Mouse (Mus musculus) megakaryocyte, embryonic 14.5 days (primary cell): ENCODE results near the gene Kctd21. TPM values are rescaled to one million over a fixed set of nuclear protein-coding genes. Genes with fewer than 3 reads are reported as not detected.

Experiments used
- H3K27me3 ChIP-seq: replicated peaks from 2 replicates; pipeline ENCODE3; 2012; ENCODE audit warnings: inconsistent platforms
- H3K36me3 ChIP-seq: replicated peaks from 2 replicates; pipeline ENCODE3; 2012; ENCODE audit warnings: low read length, inconsistent platforms, mixed read lengths
- H3K4me1 ChIP-seq: 2 replicates; pipeline ENCODE4 v1.6.1; 2012; ENCODE audit warnings: inconsistent platforms
- H3K4me3 ChIP-seq: replicated peaks from 2 replicates; pipeline ENCODE3; 2012; ENCODE audit warnings: moderate library complexity, mild to moderate bottlenecking, inconsistent platforms
- H3K9me3 ChIP-seq: 2 replicates; pipeline ENCODE4 v1.6.1; 2012; ENCODE audit warnings: inconsistent platforms
- FLI1 ChIP-seq: IDR thresholded peaks from 2 replicates; pipeline ENCODE4 v1.6.1; 2012; ENCODE audit warnings: low read length, inconsistent platforms, mixed read lengths
- GATA1 ChIP-seq: IDR thresholded peaks from 3 replicates; pipeline ENCODE4 v1.6.1; 2012; ENCODE audit warnings: mixed read lengths, low read length, inconsistent platforms, borderline replicate concordance
- polyA plus RNA-seq: library from polyadenylated mRNA; stranded (reverse); fragments of >175 nt; gene quantifications from 2 replicates; pipeline ENCODE4 v1.2.3, GENCODE M21; 2012; ENCODE audit warnings: low replicate concordance; ENCODE audit not compliant: insufficient read depth

The Kctd21 gene
- polyA plus RNA-seq, 1 experiment = 0.70 TPM

DNA sequence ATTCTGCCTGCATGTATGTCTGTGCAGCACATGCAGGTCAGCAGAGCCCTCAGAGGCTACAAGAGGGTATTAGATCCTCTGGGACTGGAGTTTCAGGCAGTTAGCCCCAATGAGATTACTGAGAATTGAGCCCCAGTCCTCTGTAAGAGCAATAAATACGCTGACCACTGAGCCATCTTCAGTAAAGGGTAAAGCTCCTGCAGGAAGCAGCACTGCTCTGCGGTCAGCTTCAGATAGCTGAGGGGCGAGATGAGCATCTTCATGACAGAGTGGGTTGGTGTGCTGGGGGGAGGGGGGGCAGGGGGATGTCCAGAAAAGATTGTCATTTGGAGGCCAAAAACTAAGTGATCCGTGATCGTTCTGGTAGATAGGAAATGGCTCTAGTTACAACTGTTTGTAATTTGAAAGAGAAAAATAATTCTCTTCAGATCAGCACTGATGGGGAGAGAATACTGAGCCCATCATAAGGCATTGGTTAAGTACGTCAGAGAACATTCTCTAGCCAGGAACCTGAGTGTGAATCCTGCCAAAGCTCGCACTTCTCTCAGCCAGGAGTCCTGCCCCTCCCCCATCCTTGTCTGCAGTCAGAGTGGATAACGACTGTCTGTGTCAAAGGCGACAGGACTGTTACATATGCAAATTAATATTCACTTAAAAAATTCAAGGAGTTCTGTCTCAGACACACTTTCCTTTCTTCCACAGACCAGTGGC lies 14.1 kb downstream of the Kctd21 start:
- TF ChIP-seq FLI1 (no peak), GATA1 (no peak)

GRCm38 (mm10) chr7:97346822-97347166 lies 14.7 kb downstream of the Kctd21 start:
- peaks cover 36% of the 10 kb centered on the region for H3K27me3 ChIP-seq

More for the DNA sequence above, 14.1 kb downstream of the Kctd21 start:
- no peaks in the 10 kb centered on the region for H3K9me3 ChIP-seq
- H3K27me3 ChIP-seq = peaks cover 34% of the 10 kb centered on the region
- peaks cover 26% of the 10 kb centered on the region for H3K4me1 ChIP-seq
- no peak overlapping the region for H3K4me3 ChIP-seq
- peaks cover 24% of the 10 kb centered on the region for H3K36me3 ChIP-seq

DNA sequence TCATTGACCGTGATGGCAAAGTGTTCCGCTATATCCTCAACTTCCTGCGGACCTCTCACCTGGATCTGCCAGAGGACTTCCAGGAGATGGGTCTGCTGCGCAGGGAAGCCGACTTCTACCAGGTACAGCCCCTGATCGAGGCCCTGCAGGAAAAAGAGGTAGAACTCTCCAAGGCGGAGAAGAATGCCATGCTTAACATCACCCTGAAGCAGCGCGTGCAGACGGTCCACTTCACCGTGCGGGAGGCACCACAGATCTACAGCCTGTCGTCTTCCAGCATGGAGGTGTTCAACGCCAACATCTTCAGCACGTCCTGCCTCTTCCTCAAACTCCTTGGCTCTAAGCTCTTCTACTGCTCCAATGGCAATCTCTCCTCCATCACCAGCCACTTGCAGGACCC lies 15.3 kb downstream of the Kctd21 start:
- H3K36me3 ChIP-seq = peaks cover 24% of the 10 kb centered on the region
- TF ChIP-seq GATA1 = no peak
- no peak for TF ChIP-seq FLI1
- peaks cover 33% of the 10 kb centered on the region for H3K4me1 ChIP-seq
- no peaks in the 10 kb centered on the region for H3K9me3 ChIP-seq
- H3K27me3 ChIP-seq = peaks cover 36% of the 10 kb centered on the region
- peak overlapping the region; percentile 24 for H3K4me3 ChIP-seq

More at GRCm38 (mm10) chr7:97346822-97347166, 14.7 kb downstream of the Kctd21 start:
- H3K9me3 ChIP-seq = no peaks in the 10 kb centered on the region
- H3K4me1 ChIP-seq = peaks cover 27% of the 10 kb centered on the region
- H3K36me3 ChIP-seq = peaks cover 24% of the 10 kb centered on the region
- no peak overlapping the region for H3K4me3 ChIP-seq
- TF ChIP-seq GATA1 = no peak
- no peak for TF ChIP-seq FLI1

- Histone ChIP-seq H3K4me3 (no peak overlapping the region), H3K9me3 (no peaks in the 10 kb centered on the region; the same call in 1 of the 2 replicates), H3K4me1 (peaks cover 34% of the 10 kb centered on the region), H3K36me3 (peaks cover 24% of the 10 kb centered on the region), H3K27me3 (peaks cover 36% of the 10 kb centered on the region)
- TF ChIP-seq FLI1 = no peak
Observed at GRCm38 (mm10) chr7:97348318-97348717, 16.2 kb downstream of the Kctd21 start.

DNA sequence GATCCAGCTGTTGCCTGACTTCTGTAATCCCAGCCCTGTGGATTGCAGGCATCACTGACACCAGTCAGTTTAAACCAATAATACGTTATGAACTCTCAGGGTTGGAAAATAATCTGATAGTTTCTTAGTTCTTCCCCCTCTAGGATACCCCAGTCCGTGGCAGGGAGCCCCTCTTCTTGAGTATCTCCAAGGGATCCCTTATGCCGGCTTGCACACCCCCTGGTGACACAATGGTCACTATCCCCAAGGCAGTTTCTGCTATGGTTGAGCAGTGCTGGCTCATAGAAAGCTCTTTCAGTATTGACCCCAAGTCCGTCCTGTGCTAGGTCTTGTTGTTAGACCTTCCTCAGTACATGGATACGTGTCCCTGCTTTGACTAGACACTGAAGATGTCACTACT lies 16.7 kb downstream of the Kctd21 start:
- Histone ChIP-seq H3K4me3 (no peak overlapping the region), H3K27me3 (peaks cover 36% of the 10 kb centered on the region), H3K9me3 (no peaks in the 10 kb centered on the region; the same call in 1 of the 2 replicates), H3K4me1 (peaks cover 36% of the 10 kb centered on the region), H3K36me3 (peaks cover 24% of the 10 kb centered on the region)
- TF ChIP-seq GATA1 (no peak), FLI1 (no peak)

DNA sequence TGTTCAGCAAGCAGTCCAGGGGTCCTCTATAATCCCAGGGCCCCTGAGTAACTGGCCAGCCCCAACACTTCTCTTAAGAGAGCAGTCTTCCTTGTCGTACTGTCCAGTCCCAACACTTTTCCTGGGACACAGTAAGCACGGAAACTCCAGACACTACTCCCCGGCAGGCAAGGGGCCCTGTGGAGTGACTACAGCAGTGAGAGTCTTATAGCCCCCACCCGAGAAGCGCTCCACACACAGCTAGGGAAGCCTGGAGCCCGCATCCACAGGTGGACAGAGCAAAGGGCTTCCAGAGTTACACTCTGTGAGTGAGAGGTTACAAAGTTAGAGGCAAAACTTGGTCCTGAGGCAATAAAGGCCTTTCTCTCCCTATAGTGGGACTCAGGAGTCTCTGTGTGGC lies 17.3 kb downstream of the Kctd21 start:
- H3K36me3 ChIP-seq = peaks cover 24% of the 10 kb centered on the region
- no peaks in the 10 kb centered on the region; the same call in 1 of the 2 replicates for H3K9me3 ChIP-seq
- no peak overlapping the region for H3K4me3 ChIP-seq

GRCm38 (mm10) chr7:97350891-97351290 lies 18.8 kb downstream of the Kctd21 start:
- TF ChIP-seq FLI1 (no peak), GATA1 (no peak)
- peaks cover 30% of the 10 kb centered on the region for H3K27me3 ChIP-seq
- peaks cover 48% of the 10 kb centered on the region for H3K4me1 ChIP-seq

More for the DNA sequence above, 17.3 kb downstream of the Kctd21 start:
- Histone ChIP-seq H3K4me1 (peaks cover 41% of the 10 kb centered on the region), H3K27me3 (peaks cover 34% of the 10 kb centered on the region)
- TF ChIP-seq GATA1 (no peak), FLI1 (no peak)

GRCm38 (mm10) chr7:97351792-97352513 lies 19.8 kb downstream of the Kctd21 start:
- no peak overlapping the region for H3K4me3 ChIP-seq
- peaks cover 24% of the 10 kb centered on the region for H3K36me3 ChIP-seq
- H3K4me1 ChIP-seq = peaks cover 47% of the 10 kb centered on the region
- H3K27me3 ChIP-seq = peaks cover 28% of the 10 kb centered on the region
- H3K9me3 ChIP-seq = no peaks in the 10 kb centered on the region; the same call in 1 of the 2 replicates
- TF ChIP-seq FLI1 (no peak), GATA1 (no peak)

More at GRCm38 (mm10) chr7:97350891-97351290, 18.8 kb downstream of the Kctd21 start:
- no peaks in the 10 kb centered on the region; the same call in 1 of the 2 replicates for H3K9me3 ChIP-seq
- H3K36me3 ChIP-seq = peaks cover 24% of the 10 kb centered on the region
- no peak overlapping the region for H3K4me3 ChIP-seq

DNA sequence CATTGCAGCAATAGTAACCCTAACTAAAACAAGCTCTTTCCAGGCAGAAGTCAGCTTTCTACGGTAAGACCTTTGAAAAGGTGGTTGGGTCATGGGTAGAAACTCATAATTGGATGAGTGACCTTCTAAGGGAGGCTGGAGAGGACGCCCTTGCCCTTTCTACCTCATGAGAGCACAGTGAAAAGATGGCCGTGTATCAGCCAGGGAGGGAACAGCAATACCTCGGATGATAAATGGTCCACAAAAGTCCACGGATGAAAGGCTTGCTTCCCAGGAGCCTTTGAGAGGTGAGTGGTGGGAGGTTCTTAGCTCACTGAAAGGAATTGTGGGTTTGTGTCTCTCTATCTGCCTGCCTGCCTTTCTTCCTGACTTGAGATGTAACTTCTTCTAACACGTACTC lies 21.2 kb downstream of the Kctd21 start:
- H3K27me3 ChIP-seq = peaks cover 20% of the 10 kb centered on the region
- peaks cover 11% of the 10 kb centered on the region for H3K36me3 ChIP-seq
- no peaks in the 10 kb centered on the region; the same call in 1 of the 2 replicates for H3K9me3 ChIP-seq
- no peak for TF ChIP-seq FLI1
- TF ChIP-seq GATA1 = no peak
- no peak overlapping the region for H3K4me3 ChIP-seq
- H3K4me1 ChIP-seq = peaks cover 60% of the 10 kb centered on the region
